Mouse (Mus musculus) lung, adult 10 weeks (tissue): ENCODE results near the gene Serpini1. TPM values are rescaled to one million over a fixed set of nuclear protein-coding genes. Genes with fewer than 3 reads are reported as not detected.

Source experiments
- polyA plus RNA-seq: library from polyadenylated mRNA; stranded (reverse); fragments of 350-450 nt; fragmentation: Illumina TruSeq; extraction: RNeasy Lipid Tissue Mini Kit (QIAGEN cat#74804); gene quantifications from one replicate; pipeline ENCODE4 v1.2.3, GENCODE M21; 2014; ENCODE audit warnings: low read depth, low replicate concordance; ENCODE audit not compliant: insufficient read depth

Serpini1 gene
- 0.80 TPM for polyA plus RNA-seq

GRCm38 (mm10) chr3:75557292-75557691, at the start of gene Serpini1:
Serpini1 (plus strand) TSS chr3:75557547.

DNA sequence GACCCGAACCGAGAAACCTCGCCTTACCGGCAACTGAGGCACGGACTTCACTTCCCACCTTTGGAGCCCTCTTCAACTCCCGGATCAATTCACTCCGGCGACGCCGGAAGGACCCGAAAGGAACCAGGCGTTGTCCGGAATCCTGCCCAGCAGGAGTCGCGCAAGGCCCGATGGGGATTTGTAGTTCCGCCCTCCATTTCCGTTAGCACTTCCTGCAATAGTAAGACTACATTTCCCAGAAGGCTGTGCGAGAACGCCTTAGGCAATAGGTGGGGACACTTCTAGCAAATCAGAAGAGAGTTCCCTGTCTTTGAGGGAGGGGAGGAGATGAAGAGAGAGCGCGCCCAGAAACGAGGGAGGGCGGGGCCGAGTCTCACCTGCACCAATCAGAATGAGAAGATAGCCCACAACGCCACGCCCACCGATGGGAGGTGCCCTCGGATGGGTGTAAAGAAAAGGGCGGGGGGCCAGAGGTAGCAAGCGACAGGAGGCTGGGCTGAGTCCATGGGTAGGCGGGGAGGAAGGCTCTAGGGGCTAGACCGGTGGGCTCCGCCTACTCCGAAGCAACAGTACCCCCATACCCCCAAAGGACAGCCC, 554 bp upstream of the Serpini1 start, which contains the start of gene Pdcd10:
Pdcd10 (minus strand) TSS at position 162 of the 597 bp plus-strand sequence.

Other genes with a start within 250 kb of the Serpini1 start
- gene Wdr49, start 75.4 kb upstream of the Serpini1 start, polyA plus RNA-seq, result 0.15 TPM
- gene Pdcd10, start 691 bp upstream of the Serpini1 start, polyA plus RNA-seq, result 70.0 TPM
- not detected for gene Gm29133, start 190.7 kb downstream of the Serpini1 start, polyA plus RNA-seq